Mouse (Mus musculus) ovary, postnatal 14 days (tissue): Measurements from ENCODE around the gene Hspa5.
A peak's percentile ranks its signal among the peaks of the same experiment; 100 is the strongest.
"Not testable (repeated sequence)": the region's sequence is repeated elsewhere in the genome, so short reads cannot be mapped to it uniquely, and the experiment has no call there.

ENCODE experiments used
- DNase-seq: peaks from one replicate; pipeline ENCODE4 v3.0.0; 2022; ENCODE audit warnings: low spot score

Hspa5 gene

GRCm38 (mm10) chr2:34808057-34808456 is 36.3 kb downstream of the Hspa5 start:
- no peak for DNase-seq

- no peak for DNase-seq
Measured at GRCm38 (mm10) chr2:34809568-34809967, 37.8 kb downstream of the Hspa5 start.

GRCm38 (mm10) chr2:34810775-34811174 is 39.0 kb downstream of the Hspa5 start:
- DNase-seq = no peak

- no peak for DNase-seq
Measured at GRCm38 (mm10) chr2:34812706-34813105, 40.9 kb downstream of the Hspa5 start.

- not testable (repeated sequence) for DNase-seq
Measured at GRCm38 (mm10) chr2:34815893-34816292, 44.1 kb downstream of the Hspa5 start.

- no peak for DNase-seq
Measured at GRCm38 (mm10) chr2:34818492-34818891, 46.7 kb downstream of the Hspa5 start.

- DNase-seq = peak; percentile 86
Measured at GRCm38 (mm10) chr2:34825827-34826459, 54.2 kb downstream of the Hspa5 start, which contains the start of gene Fbxw2. TSS of gene Fbxw2 (minus strand) at chr2:34826311.

- DNase-seq = no peak
Measured at GRCm38 (mm10) chr2:34826460-34827231, 54.9 kb downstream of the Hspa5 start.
